Mouse (Mus musculus) cerebellum, adult 2 months (tissue): Measurements from ENCODE around the gene Adal. TPM values are rescaled to one million over a fixed set of nuclear protein-coding genes. Genes with fewer than 3 reads are reported as not detected.
A peak's percentile ranks its signal among the peaks of the same experiment; 100 is the strongest.
"Not testable (repeated sequence)": the region's sequence is repeated elsewhere in the genome, so short reads cannot be mapped to it uniquely, and the experiment has no call there.

Experiments
- DNase-seq, 2 experiments: peaks; one replicate each; pipeline ENCODE4 v3.0.0; 2021
- H3K27ac ChIP-seq: fragments of 200-500 bp; 2 replicates; pipeline ENCODE4 v1.5.1; 2012; ENCODE audit warnings: low read length, control low read depth, inconsistent platforms; ENCODE audit not compliant: insufficient read depth
- H3K27me3 ChIP-seq: fragments of 200-500 bp; 2 replicates; pipeline ENCODE4 v1.6.1; 2012; ENCODE audit warnings: inconsistent platforms, mild to moderate bottlenecking, low read length, moderate library complexity; ENCODE audit not compliant: control insufficient read depth, insufficient read depth
- H3K4me1 ChIP-seq: fragments of 200-500 bp; 2 replicates; pipeline ENCODE4 v1.6.1; 2011; ENCODE audit warnings: low read length; ENCODE audit not compliant: control insufficient read depth, insufficient read depth
- H3K4me3 ChIP-seq: fragments of 200-500 bp; replicated peaks from 2 replicates; pipeline ENCODE3; 2011; ENCODE audit warnings: mild to moderate bottlenecking, low read depth, low read length, control low read depth; ENCODE audit not compliant: insufficient read depth
- CTCF ChIP-seq: fragments of 200-500 bp; IDR thresholded peaks from 2 replicates; pipeline ENCODE4 v1.5.1; 2011; ENCODE audit warnings: low read depth, mild to moderate bottlenecking, control low read depth, low read length, moderate library complexity, borderline replicate concordance; ENCODE audit not compliant: insufficient read depth
- POLR2A ChIP-seq: fragments of 200-500 bp; IDR thresholded peaks from 2 replicates; pipeline ENCODE4 v1.6.1; 2011; ENCODE audit warnings: low read length, control low read depth, borderline replicate concordance; ENCODE audit not compliant: insufficient read depth
- WGBS: fragments of 180-500 bp; shearing (Covaris S2); methylation state at CpG from one replicate; pipeline ENCODE4 v1.1.7; 2018; 5-methylcytosine and 5-hydroxymethylcytosine counted together
- polyA plus RNA-seq: library from polyadenylated mRNA; depleted of rRNA; stranded (reverse); fragments of >200 nt; gene quantifications from 2 replicates; pipeline ENCODE4 v1.2.3, GENCODE M21; 2012; rRNA removed

Gene Adal
- polyA plus RNA-seq: 26.3 and 26.7 TPM in 2 replicates

DNA sequence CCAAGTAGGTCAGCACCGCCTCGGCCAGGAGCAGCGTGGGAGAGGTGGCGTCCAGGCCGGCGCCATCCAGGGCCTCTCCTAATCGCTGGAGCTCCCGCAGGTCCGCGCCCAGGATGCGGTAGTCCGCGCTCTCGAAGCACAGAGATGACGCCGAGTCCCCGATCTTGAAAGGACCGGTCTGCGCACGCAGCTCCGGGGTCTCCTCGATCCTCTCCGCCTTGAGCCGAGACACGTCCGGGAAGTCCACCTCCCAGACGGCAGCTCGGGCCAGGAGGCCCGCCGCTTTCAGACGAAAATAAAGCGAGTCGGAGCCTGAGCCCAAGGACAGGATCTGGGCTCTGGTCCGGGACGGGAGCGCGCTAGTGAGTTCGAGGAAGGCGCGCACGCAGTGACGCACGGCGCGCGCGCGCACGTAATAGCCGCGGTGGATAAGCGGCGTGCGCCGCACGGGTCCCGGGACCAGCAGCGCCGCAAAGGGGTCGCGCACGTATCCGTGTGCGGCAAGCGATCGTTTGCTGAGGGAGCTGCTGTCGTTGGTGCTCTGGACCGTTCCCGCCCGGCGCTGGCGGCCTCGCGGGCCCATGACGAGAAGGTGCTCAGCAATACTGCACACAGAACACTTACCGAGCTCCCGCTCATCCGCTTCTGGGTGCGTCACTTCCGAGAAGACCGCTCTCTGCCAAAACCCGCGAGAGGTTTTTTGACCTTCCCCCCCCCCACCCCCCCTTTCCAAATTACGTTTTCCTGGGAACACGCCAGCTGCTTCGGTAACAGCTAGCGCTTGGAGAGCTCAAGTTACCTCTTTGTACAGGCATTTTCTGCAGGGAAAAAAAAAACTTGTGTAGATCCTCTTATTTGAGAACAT lies at the start of gene Adal, which contains the start of gene Lcmt2:
Adal (plus strand) TSS at position 411 of the 865 bp plus-strand sequence.
Lcmt2 (minus strand) TSS at position 636 of the 865 bp plus-strand sequence.
- under 1% methylated on average over 87 of the region's 87 CpGs for WGBS
- Histone ChIP-seq H3K4me3 (peak within 1 kb of the TSS; percentile 89), H3K27ac (peak within 1 kb of the TSS; percentile 99), H3K4me1 (no peaks in the 10 kb centered on the region; the same call in 1 of the 2 replicates), H3K27me3 (no peaks in the 10 kb centered on the region)
- no peak for TF ChIP-seq CTCF
- TF ChIP-seq POLR2A: peak; percentile 95
- peak; percentile 94 to 96 for DNase-seq

DNA sequence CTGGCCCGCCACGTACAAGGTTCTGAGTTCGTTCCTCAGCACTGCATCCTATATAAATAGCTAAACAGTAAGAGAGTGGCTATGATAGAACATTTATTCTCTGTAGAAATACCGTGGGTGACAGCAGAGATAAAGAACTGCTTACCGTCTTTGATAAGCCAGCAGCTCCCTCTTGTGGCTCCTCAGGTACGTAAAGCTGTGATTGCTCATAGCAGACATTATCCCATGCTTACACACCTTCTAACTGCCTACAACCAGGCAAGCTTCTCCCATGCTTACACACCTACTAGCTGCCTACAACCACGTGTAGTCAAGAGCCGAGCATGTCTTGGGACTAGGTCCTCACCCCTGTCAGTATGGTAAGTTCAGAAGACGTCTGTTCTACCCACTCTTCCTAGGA lies 38.2 kb upstream of the Adal start:
- Histone ChIP-seq H3K4me3 (no peak overlapping the region), H3K27ac (no peak overlapping the region), H3K27me3 (no peaks in the 10 kb centered on the region), H3K4me1 (no peaks in the 10 kb centered on the region)
- 18% methylated on average over 9 of the region's 9 CpGs for WGBS
- DNase-seq: peak; percentile 72 to 78
- TF ChIP-seq CTCF (peak; percentile 78), POLR2A (no peak)

DNA sequence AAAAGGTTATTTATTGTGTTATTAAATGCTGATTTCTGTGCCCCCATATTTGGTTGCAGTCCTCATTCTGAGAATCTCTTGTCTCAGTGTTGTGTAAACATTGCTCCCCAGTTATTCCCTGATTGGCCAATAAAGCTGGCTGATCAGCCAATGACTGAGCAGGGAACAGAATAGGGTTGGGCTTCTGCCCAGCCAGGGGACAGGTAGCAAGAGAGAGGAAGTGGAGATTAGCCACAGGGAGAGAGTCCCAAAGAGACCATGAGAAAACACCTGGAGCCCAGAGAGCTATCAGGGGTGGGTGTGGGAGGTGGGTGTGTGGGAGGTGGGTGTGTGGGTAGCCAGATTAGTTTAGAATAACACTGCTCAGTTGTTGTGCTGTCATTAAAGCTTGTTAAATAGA lies 34.3 kb upstream of the Adal start:
- Histone ChIP-seq H3K27me3 (no peaks in the 10 kb centered on the region), H3K4me3 (no peak overlapping the region), H3K4me1 (no peaks in the 10 kb centered on the region), H3K27ac (no peak overlapping the region)
- no peak for DNase-seq
- no peak for TF ChIP-seq POLR2A
- TF ChIP-seq CTCF: no peak

GRCm38 (mm10) chr2:121109695-121110094 lies 30.5 kb upstream of the Adal start, which contains the start of gene Tgm7:
TSS of gene Tgm7 (minus strand) at chr2:121109795.
- Histone ChIP-seq H3K4me3 (no peak within 1 kb of the TSS), H3K27ac (no peak within 1 kb of the TSS), H3K27me3 (no peaks in the 10 kb centered on the region), H3K4me1 (no peaks in the 10 kb centered on the region)
- no peak for TF ChIP-seq POLR2A
- no peak for TF ChIP-seq CTCF
- no peak for DNase-seq
- WGBS: 94% methylated on average over 4 of the region's 4 CpGs

- Histone ChIP-seq H3K27me3 (no peaks in the 10 kb centered on the region), H3K4me3 (no peak overlapping the region), H3K27ac (no peak overlapping the region), H3K4me1 (no peaks in the 10 kb centered on the region)
- 97% methylated on average over 2 of the region's 2 CpGs for WGBS
- DNase-seq: no peak
- TF ChIP-seq POLR2A (no peak), CTCF (no peak)
These were observed 24.8 kb upstream of the Adal start for GRCm38 (mm10) chr2:121115418-121115817.

DNA sequence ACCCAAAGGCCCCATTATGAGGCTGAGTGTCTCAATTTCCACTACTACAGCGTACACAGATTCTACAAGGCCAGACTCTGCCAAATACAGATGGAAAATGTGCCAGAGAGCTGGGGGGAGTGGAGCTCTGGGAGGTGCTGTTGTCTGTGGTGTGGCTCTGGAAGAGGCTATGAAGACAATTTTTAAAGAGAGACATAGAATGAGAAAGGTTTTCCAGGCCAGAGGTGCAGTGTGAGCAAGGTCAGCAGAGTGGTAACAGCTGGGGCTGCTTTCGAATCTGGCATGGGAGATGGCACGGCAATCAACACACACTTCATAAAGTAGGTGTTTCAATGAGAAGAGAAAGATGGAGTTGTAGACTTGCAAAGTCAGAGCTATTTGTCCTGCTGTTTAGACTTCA lies 21.0 kb upstream of the Adal start:
- Histone ChIP-seq H3K27ac (no peak overlapping the region), H3K4me1 (no peaks in the 10 kb centered on the region), H3K27me3 (no peaks in the 10 kb centered on the region), H3K4me3 (no peak overlapping the region)
- no peak for TF ChIP-seq POLR2A
- no peak for TF ChIP-seq CTCF
- no peak for DNase-seq
- 78% methylated on average over 3 of the region's 3 CpGs for WGBS

DNA sequence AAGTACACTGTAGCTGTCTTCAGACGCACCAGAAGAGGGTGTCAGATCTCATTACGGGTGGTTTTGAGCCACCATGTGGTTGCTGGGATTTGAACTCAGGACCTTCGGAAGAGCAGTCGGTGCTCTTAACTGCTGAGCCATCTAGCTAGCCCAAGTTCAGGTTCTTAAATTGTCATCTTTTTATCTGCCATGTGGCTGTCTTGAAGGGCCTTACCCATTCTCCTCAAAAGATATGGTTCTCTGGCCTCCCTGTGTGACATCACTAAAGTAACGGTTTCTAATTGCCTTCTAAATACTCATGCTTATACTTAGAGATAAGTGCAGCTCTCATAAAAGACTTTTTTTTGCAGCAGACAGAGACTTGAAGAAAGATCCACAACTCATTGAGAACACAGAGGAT lies 13.9 kb upstream of the Adal start:
- DNase-seq, H3K27me3 ChIP-seq, H3K4me3 ChIP-seq, H3K4me1 ChIP-seq, H3K27ac ChIP-seq: not testable (repeated sequence)
- WGBS: 92% methylated on average over 5 of the region's 5 CpGs

DNA sequence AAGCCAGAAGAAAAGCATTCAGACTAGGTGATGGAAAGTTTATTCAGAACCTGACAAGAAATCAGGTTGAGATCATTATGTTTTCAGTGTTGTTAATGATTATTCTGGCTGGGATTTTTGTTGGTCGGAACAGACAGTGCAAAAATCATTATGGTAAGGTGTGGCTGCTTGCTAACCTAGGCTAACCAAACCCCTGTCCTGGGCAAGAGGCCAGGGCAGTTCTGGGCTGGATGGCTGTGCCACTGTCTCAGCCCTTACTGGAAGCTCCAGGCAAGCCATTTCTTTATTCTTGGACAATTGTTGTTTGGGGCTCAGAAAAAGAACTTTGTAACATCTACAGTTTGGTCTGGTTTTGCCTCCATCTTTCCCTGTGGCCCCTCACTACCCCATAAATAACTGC lies 12.7 kb upstream of the Adal start:
- TF ChIP-seq POLR2A (no peak), CTCF (no peak)
- 88% methylated on average over 1 of the region's 1 CpGs for WGBS
- Histone ChIP-seq H3K4me3 (no peak overlapping the region), H3K27ac (no peak overlapping the region), H3K4me1 (no peaks in the 10 kb centered on the region), H3K27me3 (no peaks in the 10 kb centered on the region)
- no peak for DNase-seq
